Mouse (Mus musculus) heart, embryonic 14.5 days (tissue): ENCODE measurements at regions not wholly inside any gene's neighbourhood (a gene's known extent, or its start where the extent isn't known, plus 50 kb on each side); places are given as distances from the start of the nearest gene placed in this dataset.

Experiments used
- ATAC-seq: fragments of 200-750 bp; cut with Nextera tagmentation; 2 replicates; pipeline ENCODE4 v1.8.0; 2017; ENCODE audit warnings: low read depth, moderate TSS enrichment; ENCODE audit not compliant: insufficient number of reproducible peaks, insufficient read depth, low FRiP score
- H3K27ac ChIP-seq, 2 experiments: fragments of 200-500 bp in 1 of 2; fragments of 300-500 bp in 1 of 2; sonication (generic) in 1 of 2; replicated peaks in 1 of 2; 2 replicates each; pipeline ENCODE4 v1.5.1; 2012 to 2014; ENCODE audit warnings: low read depth in 2 of 2, low read length in 2 of 2, control low read depth in 1 of 2, mild to moderate bottlenecking in 1 of 2, mixed read lengths in 1 of 2; ENCODE audit not compliant: control insufficient read depth in 1 of 2, insufficient read depth in 1 of 2
- H3K27me3 ChIP-seq: fragments of 300-500 bp; sonication (generic); 2 replicates; pipeline ENCODE4 v1.6.1; 2014; ENCODE audit warnings: mild to moderate bottlenecking, low read length, control low read depth; ENCODE audit not compliant: control insufficient read depth, insufficient read depth
- H3K36me3 ChIP-seq: fragments of 300-500 bp; sonication (generic); 2 replicates; pipeline ENCODE4 v1.6.1; 2014; ENCODE audit warnings: mild to moderate bottlenecking, control low read depth, low read length, mixed read lengths; ENCODE audit not compliant: control insufficient read depth, insufficient read depth
- H3K4me1 ChIP-seq, 2 experiments: fragments of 200-500 bp in 1 of 2; fragments of 300-500 bp in 1 of 2; sonication (generic) in 1 of 2; 2 replicates each; pipeline ENCODE4 v1.6.1; 2012 to 2014; ENCODE audit warnings: low read length in 2 of 2, control low read depth in 1 of 2, mixed read lengths in 1 of 2; ENCODE audit not compliant: control insufficient read depth in 2 of 2, insufficient read depth in 2 of 2
- H3K4me2 ChIP-seq: fragments of 300-500 bp; sonication (generic); 2 replicates; pipeline ENCODE4 v1.6.1; 2014; ENCODE audit warnings: mild to moderate bottlenecking, low read length
- H3K4me3 ChIP-seq, 2 experiments: fragments of 200-500 bp in 1 of 2; fragments of 300-500 bp in 1 of 2; sonication (generic) in 1 of 2; 2 replicates each; pipeline ENCODE4 v1.5.1; 2012 to 2014; ENCODE audit warnings: low read length in 2 of 2, mild to moderate bottlenecking in 2 of 2, control low read depth in 1 of 2, low read depth in 1 of 2, moderate library complexity in 1 of 2; ENCODE audit not compliant: control insufficient read depth in 1 of 2, insufficient read depth in 1 of 2
- H3K9ac ChIP-seq: fragments of 300-500 bp; sonication (generic); 2 replicates; pipeline ENCODE4 v1.6.1; 2014; ENCODE audit warnings: mild to moderate bottlenecking, low read length
- H3K9me3 ChIP-seq: fragments of 300-500 bp; sonication (generic); 2 replicates; pipeline ENCODE4 v1.6.1; 2016; ENCODE audit warnings: low read length, control low read depth; ENCODE audit not compliant: control insufficient read depth
- WGBS: fragments of 180-500 bp; shearing (Covaris S2); extraction: QIAGEN DNeasy Blood & Tissue Kit; methylation state at CpG from one replicate; pipeline ENCODE4 v1.1.7; 2014; 5-methylcytosine and 5-hydroxymethylcytosine counted together

- no peak for ATAC-seq
- Histone ChIP-seq H3K36me3 (no peaks in the 10 kb centered on the region), H3K9me3 (no peaks in the 10 kb centered on the region), H3K9ac (no peak overlapping the region), H3K27me3 (no peaks in the 10 kb centered on the region; the same call in 1 of the 2 replicates), H3K4me1 (peaks cover 7% of the 10 kb centered on the region in 2 experiments; a peak in 2 of 4 replicates), H3K4me2 (no peak overlapping the region), H3K27ac (0 out of 4 replicates have a peak overlapping the region, but pooled peaks of 1 of the 2 experiments have one; percentile 6), H3K4me3 (no peak overlapping the region)
- WGBS = 57% methylated on average over 14 of the region's 14 CpGs
Measured at GRCm38 (mm10) chr13:56350705-56351400, 54.5 kb upstream of the Cxcl14 start.

DNA sequence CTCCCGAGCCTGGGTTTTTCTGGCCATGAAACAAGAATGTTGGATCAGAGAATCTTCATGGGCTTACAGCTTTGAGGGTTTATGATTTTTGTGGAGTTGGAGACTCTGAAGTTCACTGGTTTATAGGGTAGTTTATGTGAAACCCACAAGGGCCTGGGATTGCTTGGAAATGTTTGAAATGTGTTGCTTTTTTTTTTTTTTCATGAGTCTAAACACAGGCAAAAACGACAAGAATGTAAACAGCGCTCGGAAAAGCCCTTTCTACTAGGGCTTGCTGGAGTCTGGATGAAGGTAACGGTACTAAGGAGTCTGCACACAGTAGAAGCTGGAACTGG, 55.0 kb upstream of the Cxcl14 start:
- no peaks in the 10 kb centered on the region; the same call in 1 of the 2 replicates for H3K27me3 ChIP-seq
- no peak overlapping the region for H3K27ac ChIP-seq
- no peak overlapping the region for H3K4me2 ChIP-seq
- no peak overlapping the region for H3K9ac ChIP-seq
- 78% methylated on average over 5 of the region's 5 CpGs for WGBS
- H3K4me3 ChIP-seq = no peak overlapping the region
- H3K9me3 ChIP-seq = no peaks in the 10 kb centered on the region
- no peak for ATAC-seq
- H3K4me1 ChIP-seq = peaks cover 7% of the 10 kb centered on the region in 2 experiments; a peak in 2 of 4 replicates
- H3K36me3 ChIP-seq = no peaks in the 10 kb centered on the region

GRCm38 (mm10) chr13:56352436-56352835, 56.1 kb upstream of the Cxcl14 start:
- WGBS = 87% methylated on average over 6 of the region's 6 CpGs
- Histone ChIP-seq H3K9me3 (no peaks in the 10 kb centered on the region), H3K9ac (no peak overlapping the region), H3K27ac (no peak overlapping the region), H3K4me3 (no peak overlapping the region), H3K36me3 (no peaks in the 10 kb centered on the region), H3K4me2 (no peak overlapping the region), H3K4me1 (peaks cover 7% of the 10 kb centered on the region in 2 experiments; a peak in 2 of 4 replicates), H3K27me3 (no peaks in the 10 kb centered on the region; the same call in 1 of the 2 replicates)
- no peak for ATAC-seq

GRCm38 (mm10) chr13:56352839-56353605, 56.7 kb upstream of the Cxcl14 start:
- Histone ChIP-seq H3K4me3 (no peak overlapping the region), H3K27ac (no peak overlapping the region), H3K27me3 (no peaks in the 10 kb centered on the region; the same call in 1 of the 2 replicates), H3K36me3 (no peaks in the 10 kb centered on the region), H3K4me2 (no peak overlapping the region), H3K9ac (no peak overlapping the region), H3K4me1 (peaks cover 7% of the 10 kb centered on the region in 2 experiments; a peak in 2 of 4 replicates), H3K9me3 (no peaks in the 10 kb centered on the region)
- 89% methylated on average over 12 of the region's 12 CpGs for WGBS
- no peak for ATAC-seq

GRCm38 (mm10) chr13:56353921-56354320, 57.6 kb upstream of the Cxcl14 start:
- Histone ChIP-seq H3K27ac (no peak overlapping the region), H3K4me2 (no peak overlapping the region), H3K9ac (no peak overlapping the region), H3K4me1 (peaks cover 7% of the 10 kb centered on the region in 2 experiments; a peak in 2 of 4 replicates), H3K27me3 (no peaks in the 10 kb centered on the region), H3K9me3 (no peaks in the 10 kb centered on the region), H3K4me3 (no peak overlapping the region), H3K36me3 (no peaks in the 10 kb centered on the region)
- no peak for ATAC-seq
- WGBS = 85% methylated on average over 11 of the region's 11 CpGs

GRCm38 (mm10) chr13:56354630-56355029, 58.3 kb upstream of the Cxcl14 start:
- WGBS = 87% methylated on average over 1 of the region's 1 CpGs
- H3K36me3 ChIP-seq = no peaks in the 10 kb centered on the region
- no peak for ATAC-seq

GRCm38 (mm10) chr13:56356999-56357398, 60.6 kb upstream of the Cxcl14 start:
- ATAC-seq = no peak
- H3K36me3 ChIP-seq = no peaks in the 10 kb centered on the region
- H3K4me1 ChIP-seq = no peaks in the 10 kb centered on the region
- no peak overlapping the region for H3K4me3 ChIP-seq
- no peak overlapping the region for H3K9ac ChIP-seq
- H3K27ac ChIP-seq = no peak overlapping the region
- H3K9me3 ChIP-seq = no peaks in the 10 kb centered on the region
- 24% methylated on average over 1 of the region's 1 CpGs for WGBS
- no peaks in the 10 kb centered on the region for H3K27me3 ChIP-seq
- H3K4me2 ChIP-seq = no peak overlapping the region

More at GRCm38 (mm10) chr13:56354630-56355029, 58.3 kb upstream of the Cxcl14 start:
- Histone ChIP-seq H3K27ac (no peak overlapping the region), H3K27me3 (no peaks in the 10 kb centered on the region), H3K9ac (no peak overlapping the region), H3K4me3 (no peak overlapping the region), H3K4me2 (no peak overlapping the region), H3K9me3 (no peaks in the 10 kb centered on the region), H3K4me1 (peaks cover 7% of the 10 kb centered on the region in 2 experiments; a peak in 2 of 4 replicates)
